Mouse (Mus musculus) Muller cell, postnatal 12 days (primary cell): ENCODE data around the gene Arid2.
A peak's percentile ranks its signal among the peaks of the same experiment; 100 is the strongest.
"Not testable (repeated sequence)": the region's sequence is repeated elsewhere in the genome, so short reads cannot be mapped to it uniquely, and the experiment has no call there.

Experiments
- DNase-seq: peaks from one replicate; pipeline ENCODE4 v3.0.0-alpha.2; 2015; ENCODE audit errors: inconsistent ontology term

The Arid2 gene

DNA sequence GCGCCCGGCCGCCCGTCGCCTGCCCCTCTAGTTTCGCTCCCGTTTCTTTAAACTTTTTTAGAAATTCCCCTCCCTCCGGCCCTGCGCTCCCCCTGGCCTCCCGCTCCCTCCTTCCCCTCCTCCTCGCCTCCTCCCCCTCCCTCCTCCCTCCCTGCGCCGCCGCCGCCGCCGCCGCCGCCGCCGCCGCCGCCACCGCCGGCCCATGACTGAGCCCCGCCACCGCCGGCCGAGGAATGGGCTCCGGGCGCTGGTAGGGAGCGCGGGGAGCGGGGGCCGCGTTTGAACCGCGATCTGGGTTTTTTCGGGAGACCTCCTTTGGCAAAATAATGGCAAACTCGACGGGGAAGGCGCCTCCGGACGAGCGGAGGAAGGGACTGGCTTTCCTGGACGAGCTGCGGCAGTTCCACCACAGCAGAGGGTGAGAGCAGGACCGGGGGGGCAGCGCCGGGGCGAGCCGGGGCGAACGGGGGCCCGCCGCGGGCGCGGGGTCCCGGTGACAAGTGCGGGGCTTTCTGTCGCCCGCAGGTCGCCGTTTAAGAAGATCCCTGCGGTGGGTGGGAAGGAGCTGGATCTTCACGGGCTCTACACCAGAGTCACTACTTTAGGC lies at the start of gene Arid2:
Gene Arid2, plus strand, starts transcription at position 150 of the 607 bp plus-strand sequence.
- DNase-seq: peak; percentile 91

DNA sequence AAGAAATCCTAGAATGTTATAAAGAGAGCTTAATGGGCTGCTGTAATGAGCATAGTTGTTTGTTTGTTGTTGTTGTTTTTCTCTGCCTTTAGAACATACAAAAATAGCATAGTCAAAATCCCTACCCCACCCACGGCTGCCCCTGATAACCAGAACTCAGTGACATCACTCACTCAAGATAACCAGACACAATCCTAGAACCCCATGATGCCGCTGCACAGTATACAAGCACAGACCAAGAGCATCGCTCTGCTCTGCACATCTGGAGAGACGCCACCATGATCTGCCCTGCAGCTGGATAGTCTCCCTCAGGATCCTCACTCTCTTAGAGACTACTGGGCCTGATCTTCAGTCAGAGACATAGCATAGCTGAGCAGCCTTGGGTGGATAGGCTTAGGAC lies 49.2 kb upstream of the Arid2 start:
- DNase-seq: no peak

DNA sequence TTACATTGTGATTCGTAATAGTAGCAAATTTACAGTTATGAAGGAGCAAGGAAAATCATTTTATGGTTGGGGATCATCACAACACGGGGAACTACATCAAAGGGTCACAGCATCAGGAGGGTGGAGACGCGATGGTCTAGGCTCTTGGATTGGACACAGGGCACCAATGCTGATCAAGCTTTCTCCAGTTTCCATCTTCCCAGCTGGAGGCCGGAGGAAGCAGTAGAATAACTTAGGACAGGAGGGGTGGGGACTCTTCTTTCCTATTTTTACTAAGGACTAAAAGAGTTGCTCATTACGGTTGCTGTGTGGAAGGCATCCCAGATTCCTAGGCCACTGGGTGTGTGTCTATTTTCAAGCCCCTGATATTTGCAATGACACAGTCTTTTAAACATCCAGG lies 43.1 kb upstream of the Arid2 start:
- DNase-seq: no peak

DNA sequence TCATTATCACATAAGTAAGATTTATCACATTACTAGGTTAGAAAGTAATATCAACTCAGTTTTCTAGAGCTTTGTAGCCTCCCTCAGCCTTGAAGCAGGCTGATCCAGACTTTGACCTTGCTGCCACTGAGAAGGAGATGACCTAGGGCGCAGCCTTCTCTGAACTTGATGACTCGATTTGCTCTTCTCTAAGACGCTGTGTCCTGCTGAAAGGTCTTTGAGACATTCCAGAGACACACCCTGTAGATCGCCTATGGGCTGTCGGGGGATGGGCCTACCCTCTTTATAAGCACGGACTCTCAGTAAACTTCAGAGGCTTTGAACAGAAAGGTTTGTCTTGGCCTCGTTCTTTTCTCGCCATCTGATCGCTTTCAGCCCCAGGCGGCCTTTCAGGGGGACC lies 42.6 kb upstream of the Arid2 start:
- DNase-seq: not testable (repeated sequence)

DNA sequence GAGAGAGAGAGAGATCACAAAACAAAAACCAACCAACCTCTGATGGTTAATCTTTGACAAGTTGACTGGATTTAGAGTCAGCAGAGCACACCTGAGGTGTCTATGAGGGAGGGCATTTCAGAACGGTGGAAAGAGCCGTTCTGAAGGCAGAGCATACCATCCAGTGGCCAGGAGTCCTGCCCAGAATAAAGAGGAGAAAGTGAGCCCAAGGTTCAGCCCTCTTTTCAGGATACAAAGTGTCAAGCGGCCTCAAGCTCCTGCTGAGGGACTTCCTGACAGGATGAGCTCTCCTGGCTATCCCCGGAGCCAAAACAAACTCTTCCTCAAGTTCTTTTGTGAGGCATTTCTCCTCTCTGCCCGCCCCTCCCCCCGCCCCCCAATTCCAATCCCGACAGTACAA lies 33.5 kb upstream of the Arid2 start:
- DNase-seq: no peak

DNA sequence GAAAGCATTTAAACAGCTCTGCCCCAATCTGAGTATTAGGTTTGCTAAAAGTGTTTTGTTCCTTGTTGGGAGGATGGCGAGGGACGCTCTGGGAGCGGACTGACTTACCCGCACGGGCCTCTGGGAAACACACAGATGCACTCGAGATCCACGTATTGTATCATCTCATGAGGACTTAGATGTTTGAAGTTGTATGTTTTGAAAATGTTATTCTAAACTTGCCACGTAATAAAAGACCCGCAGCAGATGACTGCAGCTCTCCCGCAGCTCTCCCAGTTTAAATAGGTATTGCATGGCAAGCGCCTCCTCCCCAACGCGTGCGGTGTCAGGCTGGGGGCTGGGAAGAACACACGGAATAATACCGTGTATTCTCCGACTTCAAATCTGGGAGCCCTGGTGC lies 33.0 kb upstream of the Arid2 start:
- DNase-seq: peak; percentile 32

DNA sequence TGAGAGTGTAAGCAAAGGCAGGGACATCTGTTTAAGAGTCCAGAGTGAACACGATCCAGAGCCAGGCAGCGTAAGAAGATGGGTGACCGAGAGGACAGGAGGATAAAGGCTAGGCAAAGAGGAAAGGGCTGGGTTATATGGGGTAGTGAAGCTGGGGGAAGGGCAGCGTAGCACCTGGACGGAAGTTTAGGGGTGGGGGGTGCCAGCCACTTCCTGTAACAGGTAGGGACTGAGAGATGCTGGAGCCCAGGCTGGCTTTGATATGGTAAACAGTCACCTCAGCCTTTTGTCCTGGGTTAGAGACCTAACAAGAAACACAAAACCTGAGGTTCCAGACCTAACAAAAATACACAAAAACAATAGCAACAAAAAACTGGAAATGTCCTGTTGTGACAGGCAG lies 29.5 kb upstream of the Arid2 start:
- DNase-seq: no peak

DNA sequence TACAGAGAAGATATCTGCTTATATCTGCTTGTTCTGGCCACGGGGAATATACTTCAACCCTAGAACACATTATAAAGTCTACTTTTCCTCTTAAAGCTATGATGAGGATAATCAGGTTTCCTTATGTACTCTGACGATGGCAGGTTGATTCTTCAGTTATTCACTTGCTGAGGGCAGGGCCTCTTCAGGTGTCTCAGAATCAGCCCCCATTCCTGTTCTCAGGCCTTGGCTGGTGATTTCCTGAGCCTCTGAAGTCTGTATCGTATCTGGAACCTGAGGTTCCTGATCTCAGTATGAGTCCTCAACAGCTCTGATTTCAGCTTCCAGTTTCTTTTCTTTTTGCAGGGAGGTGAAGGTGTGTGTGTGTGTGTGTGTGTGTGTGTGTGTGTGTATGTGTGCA lies 22.7 kb upstream of the Arid2 start:
- DNase-seq: no peak

DNA sequence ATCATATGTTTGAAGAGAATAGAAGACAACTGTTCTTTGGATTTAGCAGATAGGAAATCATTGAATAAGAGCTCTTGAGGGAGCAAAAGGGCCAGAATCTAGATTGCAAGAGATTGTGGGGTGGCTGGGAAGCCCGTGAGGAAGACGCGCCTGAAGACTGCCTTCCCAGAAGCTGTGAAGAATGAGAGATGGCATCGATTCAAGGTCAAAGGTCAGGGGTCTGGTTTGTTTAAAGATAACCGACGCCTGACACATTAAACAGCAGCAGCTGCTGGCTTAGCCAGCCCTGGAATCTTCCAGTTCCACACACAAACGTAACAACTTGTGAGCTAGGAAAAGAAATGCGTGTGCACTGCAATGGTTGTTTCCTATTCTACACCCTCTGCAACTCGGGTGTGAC lies 19.4 kb upstream of the Arid2 start:
- no peak for DNase-seq

DNA sequence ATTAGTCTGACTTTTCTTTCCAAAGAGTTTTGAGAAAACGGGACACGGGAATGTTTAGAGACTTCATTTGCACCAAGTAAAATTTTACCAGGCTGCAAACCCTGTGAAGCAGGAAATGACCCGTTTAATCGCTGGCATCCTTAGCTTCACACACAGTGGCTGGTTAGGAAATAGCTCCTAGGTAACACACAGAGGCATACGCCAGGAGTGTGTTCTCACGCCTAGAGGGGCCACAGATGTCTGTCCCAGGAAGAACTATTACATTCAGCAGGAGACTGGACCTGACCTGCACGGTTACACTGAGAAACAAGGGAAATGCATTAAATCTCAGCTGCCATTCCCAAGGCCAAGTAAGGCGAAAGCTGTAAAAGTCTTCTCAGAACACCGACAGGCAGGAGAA lies 18.7 kb upstream of the Arid2 start:
- no peak for DNase-seq

DNA sequence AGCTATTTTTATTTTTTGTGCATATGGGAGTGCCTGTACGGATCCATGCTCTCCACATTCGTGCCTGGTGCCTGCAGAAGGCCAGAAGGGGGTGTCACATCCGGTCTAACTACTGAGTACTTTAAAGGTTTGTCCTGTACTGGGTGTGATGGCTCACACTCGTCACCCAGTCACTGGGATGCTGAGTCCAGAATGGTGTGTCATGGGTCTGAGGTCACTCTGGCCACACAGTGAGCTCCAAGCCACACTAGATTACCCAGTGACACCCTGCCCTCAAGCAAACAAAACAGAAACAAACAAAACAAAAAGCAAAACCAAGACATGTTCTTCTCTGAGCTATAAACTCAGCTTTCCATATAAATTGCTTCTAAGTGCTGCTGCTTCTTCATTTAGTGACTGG lies 17.9 kb upstream of the Arid2 start:
- no peak for DNase-seq

DNA sequence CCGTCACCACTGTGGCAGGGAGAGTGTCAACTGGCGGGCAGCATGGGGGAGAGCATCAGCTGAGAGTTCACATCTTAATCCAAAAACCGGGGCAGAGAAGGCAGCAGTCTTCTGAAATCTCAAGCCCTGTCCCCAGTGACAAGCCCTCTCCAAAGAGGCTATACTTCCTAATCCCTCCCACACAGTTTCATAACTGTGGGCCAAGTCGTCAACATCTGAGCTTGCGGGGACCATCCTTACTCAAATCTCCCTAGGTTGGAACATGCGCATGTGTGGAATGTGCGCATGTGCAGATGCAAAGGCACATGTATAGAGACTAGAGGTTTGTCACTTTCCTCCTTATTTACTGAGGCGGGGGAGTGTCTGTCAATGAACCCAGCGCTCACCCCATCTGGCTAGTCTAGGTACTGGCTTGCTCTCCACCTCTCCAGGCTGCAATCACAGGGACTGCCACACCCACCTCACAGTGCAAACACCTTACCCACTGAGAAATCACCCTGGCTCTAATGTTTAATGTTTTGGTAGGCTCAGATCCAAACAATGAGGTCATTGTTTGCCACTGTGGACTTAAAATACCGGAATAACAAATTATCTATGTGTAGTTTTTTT lies 16.9 kb upstream of the Arid2 start:
- DNase-seq: no peak

DNA sequence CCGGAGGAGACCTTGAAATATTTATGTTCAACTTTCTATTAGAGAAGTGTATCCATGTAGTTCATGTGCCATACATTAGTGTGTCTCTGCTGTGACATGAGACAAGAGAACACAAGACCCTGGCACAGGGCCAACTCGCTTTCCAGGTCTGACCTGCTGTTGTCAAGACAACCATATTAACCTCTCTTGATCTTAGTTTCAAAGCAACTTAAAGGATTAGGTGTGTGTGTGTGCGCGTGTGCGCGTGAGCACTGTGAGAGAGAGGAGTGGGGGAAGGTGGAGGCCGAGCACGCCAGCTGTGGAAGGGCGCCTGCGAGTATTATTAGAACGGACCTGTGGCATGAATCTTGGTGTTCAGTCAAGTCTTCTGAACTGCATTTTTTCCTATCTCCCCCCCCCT lies 15.0 kb upstream of the Arid2 start:
- no peak for DNase-seq

DNA sequence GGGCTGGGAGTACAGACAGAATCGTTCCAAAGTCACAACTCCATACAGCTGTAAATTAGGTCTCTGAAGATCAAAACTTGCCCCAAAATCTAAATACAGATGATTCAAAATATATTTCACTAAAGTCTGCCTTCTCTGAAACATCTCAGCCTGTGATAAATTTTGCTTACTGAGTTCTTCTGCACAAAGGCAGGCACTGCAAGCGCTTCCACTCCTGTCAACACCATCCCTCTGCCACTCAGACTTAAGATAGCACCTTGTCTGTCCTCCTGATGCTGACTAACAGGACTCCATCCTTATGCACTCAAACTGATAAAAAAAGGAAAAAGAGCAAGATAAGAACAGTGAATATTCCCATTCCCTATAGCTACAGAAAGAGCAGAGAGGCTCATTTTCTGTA lies 13.0 kb upstream of the Arid2 start:
- DNase-seq: no peak

DNA sequence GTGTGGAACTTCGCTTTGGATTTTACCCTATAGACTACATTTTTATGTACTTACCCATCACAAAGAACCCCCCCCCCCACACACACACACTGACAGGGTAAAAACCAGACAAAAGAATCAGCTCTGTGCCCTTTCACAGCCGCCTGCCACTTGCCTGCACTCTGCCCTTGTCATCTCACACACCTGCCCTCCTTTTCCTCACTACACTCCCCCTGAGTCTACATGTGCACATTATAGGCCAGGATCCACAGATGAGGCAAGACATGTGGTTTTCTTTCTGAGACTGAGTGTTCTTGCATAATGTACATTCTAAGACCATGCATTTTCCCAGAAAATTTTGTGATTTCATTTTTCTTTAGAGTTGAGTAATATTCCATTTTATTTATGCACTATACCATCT lies 12.1 kb upstream of the Arid2 start:
- DNase-seq: no peak

DNA sequence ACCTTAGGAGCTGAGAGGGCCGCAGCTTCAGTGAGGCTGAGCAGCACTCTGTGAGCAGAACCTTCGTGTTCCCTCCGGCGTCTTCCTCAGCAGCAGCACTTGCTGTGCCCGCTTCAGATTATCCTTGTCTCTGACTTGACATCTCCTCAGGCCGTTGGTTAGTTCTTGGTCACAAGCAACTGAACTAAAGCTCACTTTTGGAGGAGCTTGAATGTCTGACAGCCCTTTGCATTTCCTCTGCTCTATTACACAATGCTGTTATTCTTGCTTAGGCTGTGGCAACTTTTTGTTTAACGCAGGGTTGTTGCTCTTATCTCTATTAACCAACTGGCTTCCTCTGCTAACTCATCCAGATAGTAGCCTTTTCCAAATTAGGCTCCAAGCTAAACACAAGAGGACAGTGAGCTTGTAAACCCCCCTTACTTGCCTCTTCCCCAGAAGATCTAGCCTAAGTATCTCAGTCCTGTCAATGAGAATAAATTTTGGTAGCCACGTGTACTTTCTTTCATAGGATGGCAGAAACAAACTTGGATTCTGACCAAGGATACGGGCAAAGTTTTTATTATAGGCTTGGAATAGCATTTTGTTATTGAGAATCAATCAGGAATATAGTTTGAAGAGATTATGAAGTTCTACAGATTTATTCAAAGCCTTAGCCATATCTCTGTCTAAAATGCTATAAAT lies 11.4 kb upstream of the Arid2 start:
- no peak for DNase-seq

DNA sequence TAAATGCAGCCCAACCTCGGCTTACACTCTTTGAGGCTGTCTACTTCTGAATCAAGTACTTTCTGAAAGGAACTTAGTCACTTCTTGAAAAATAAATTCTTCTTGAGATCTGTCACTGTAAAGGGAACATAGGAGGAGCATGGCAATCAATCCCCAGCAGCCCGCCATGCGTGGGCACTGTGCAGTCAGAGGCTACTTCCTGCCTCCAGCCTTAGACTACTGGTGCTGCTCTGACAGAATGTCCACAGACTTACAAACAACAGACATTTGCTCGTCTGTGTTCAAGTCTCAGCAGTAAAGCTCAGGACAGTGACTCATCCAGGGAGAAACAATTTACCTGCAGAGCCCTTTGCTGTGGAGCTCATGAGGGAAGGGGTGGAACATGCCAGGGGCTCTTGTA lies 10.3 kb upstream of the Arid2 start:
- DNase-seq: no peak

DNA sequence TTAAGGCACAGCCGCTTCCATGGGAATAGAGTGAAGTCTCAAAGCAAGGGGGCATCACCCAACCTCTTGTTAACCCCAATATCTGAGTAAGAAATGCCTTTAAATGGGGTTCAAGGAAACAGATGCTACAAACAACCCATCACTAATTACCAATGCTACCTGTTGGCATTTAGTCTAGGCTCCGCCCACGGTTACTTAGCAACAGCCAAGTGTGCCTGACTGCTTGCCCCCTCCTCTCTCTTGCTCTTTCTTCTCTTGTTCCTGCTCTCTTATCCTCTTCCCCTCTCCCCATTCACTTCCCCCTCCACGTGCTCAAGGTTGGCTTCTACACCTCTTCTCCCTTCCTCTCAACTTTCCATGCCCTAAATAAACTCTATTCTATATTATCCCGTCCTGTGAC lies 6.1 kb upstream of the Arid2 start:
- DNase-seq: no peak

DNA sequence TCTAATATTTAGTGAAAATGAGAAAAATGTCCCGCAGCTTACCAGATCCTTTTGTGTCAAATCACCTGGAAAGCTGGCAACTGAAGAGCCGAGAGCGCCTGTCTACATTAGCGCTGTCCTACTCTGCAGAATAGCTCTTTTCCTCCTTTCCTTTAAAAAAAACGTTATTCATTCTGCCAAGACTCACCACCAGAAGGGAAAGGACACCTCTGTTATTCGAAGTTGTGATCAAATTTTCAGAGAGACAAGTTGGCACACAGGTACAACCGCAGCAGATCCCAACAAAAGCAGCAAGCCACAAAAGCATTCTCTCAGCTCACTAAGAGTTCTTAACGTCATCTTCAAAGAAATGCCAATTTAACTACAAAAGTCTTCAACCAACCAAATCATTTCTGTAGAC lies 4.2 kb upstream of the Arid2 start:
- no peak for DNase-seq

DNA sequence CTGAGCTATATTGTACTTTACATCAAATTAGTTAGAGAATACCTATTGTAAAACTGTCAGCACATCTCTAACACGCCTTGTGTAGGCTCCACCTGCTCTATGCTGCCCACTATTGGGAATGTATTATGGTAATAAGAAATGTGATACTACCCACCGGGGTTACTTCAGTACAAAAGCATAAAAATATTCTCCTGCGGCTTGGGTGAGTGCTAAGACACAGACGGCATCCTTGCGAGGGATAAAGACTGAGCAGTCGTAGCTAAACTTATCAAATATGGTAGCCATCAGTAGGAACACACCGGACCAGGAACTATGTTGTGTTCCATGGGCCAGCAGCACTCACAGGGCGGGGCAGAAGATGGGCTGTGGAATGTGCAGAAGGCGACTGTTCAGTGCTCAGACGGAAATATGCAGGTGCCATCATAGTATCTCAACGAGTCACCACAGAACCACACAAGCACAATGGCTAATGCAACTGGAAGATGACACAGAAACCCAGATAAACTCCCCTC lies 3.3 kb upstream of the Arid2 start:
- peak; percentile 78 for DNase-seq

DNA sequence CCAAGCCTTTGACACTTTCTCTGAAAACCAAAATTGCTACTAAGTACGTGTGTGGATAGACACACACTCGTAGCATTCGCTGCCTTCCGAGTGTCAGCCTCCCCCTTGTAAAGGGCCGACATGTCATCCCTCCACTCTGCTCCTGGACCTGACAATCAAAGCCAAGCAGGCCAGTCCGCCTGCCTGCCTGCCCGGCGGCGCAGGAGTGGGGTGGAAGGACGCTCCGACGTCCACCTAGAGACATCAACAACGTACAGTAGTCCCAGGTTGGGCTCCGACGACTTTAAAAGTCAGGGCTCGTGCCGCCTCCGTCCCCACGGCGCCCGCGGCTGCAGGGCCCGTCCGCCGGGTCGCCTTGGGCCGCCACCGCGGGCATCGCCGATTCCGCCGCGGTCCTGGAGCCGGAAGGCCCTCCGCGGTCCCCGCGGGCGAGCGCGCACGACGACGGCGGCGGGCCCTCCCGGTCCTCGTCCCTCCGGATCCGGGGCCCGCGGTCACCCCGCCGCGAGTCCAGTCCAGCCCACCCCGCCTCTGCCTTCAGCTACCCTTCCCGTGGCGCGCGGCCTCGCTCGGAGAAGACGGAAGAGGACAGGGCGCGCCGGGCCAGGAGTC lies 2.5 kb upstream of the Arid2 start:
- DNase-seq: no peak

DNA sequence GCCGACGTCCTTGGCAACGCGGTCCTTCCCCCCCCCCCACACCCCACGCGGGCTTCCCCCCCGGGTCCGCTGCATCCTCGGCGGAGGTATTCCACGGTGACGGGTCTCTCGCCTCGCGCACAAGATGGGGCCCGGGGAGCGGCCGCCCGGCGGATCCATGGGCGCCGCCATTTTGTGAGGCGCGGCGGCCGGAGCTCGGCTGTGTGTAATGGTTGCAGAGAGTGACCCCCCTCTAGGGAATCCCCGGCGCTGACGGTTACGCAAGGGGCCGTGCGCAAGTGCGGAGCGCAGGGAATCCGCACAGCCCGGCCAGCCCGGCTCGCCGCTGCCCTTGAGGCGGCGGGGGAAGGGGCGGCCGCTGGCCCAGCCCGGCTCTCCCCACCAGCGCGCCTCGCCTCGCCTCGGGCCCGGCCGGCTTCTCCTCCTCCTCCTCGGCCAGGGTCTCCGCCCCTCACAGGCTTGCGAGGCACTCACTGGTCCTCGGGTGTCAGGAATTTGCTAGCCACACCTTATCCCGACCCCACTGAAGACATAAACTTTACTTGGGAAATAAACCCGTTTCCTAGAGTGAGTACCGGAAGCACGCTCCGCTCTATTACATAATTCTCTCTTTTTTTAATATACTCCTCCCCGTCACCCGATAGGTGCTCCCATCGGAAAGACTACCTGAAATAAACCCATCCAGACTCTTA lies 1.8 kb upstream of the Arid2 start:
- DNase-seq: peak; percentile 97
